Mouse (Mus musculus): Measurements from ENCODE around the gene 4632433K11Rik.

GRCm38 (mm10) chr7:5020000-5020681 is 13.8 kb upstream of the 4632433K11Rik start, which contains the start of the genes Zfp865 and Ccdc106:
- TF ChIP-seq BHLHE40 (IDR thresholded peaks at IDR 0.05; ENCODE audit: low read depth, low read length) (peak; percentile 59), MAFK (IDR thresholded peaks at IDR 0.05; ENCODE audit: insufficient replicate concordance, low read length) (no peak), POLR2A (IDR thresholded peaks at IDR 0.05; ENCODE audit: low read depth, low read length) (peak; percentile 81)
